Mouse (Mus musculus): ENCODE results near the gene Trim40.

Gene Trim40

DNA sequence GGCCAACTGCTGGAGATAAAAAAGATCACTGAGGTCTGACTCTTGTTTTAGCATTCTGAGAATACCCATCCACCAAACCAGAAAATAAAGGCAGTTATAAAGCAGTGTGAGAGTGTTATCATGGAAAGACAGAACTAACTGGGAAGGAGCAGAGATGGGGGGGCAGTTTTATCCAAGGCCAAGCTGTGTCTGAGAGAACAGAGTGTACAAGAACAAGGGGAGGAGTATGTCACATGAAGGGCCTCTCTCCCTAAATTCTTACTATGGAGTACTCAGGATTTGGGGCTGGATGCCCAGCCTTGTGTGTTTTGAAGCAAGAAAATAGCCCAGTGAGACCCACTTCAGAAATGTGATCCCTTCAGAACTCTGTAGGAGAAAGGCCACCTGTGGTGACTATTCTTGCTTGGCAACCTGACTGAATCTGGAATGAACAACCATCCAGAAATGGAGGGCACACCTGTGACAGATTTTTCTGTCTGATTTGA, 48.9 kb downstream of the Trim40 start:
- no peak for DNase-seq (ENCODE audit: low spot score in 2 of 2)

DNA sequence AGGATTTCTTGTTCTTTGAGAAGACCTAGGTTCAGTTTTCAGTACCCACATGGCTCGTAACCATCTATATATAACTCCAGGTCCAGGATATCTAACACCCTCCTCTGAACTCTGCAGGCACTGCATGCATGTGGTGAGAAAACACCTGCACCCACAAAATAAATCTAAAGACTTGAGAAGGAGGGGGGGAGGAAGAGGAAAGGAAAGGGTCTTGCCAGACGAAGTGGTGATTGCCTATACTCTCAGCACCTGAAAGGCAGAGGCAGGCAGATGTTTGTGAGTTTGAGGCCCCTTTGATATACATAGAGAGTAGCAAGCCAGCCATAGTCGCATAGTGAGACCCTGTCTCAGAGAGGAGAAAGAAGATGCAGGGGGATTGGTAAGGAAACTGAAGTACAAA, 50.0 kb downstream of the Trim40 start:
- DNase-seq (ENCODE audit: low spot score in 2 of 2) = no peak

DNA sequence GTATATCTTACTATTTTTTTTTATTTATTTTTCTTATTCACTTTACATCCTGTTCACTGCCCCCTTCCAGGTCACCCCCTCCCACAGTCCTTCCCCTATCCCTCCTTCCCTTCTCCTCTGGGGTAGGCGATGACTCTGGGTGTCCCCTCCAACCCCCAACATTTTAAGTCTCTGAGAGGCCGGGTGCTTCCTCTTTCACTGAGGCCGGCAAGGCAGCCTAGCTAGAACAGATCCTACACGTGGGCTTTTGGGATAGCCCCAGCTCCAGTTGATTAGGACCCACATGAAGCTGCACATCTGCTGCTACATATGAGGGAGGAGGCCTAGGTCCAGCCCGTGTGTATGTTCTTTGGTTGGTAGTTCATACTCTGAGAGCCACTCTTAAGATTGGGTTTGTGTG, 50.9 kb downstream of the Trim40 start:
- DNase-seq (ENCODE audit: low spot score in 2 of 2) = no peak

DNA sequence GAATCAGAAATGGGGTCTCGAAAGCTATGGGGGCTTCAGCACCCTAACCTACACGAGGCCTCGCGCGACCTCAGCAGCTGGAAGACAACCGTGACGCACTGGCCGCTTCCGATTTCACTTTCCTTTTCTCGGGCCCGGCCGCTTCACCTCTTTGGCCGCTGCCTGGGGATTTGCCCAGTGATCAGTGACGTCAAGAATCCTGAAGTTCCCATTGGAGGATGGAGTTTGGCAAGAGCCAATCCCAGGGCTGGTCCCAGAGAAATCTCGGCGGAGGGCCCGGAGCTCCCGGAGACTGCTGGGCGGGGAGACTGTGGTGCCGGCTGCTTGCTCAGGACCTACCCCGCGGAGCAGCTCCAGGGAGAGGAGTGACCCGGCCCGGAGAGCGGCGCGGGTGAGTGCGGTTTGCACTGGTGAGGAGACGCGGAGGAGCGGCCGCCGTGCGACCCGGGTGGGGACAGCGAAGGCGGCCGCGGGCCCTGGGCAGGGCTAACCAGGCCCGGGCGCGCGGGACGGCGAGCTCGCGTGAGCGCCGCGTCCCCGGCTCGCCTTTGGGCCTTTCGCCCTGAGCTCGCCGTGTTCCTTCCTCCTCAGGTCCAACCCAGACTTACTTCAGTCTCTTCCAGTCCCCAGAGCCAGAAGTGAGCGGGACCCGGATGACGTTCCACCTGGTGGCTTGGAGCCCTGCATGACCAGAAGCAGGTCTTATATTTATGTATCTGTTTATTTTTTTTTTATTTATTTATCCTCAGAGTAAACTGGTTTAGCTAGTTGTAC, 52.9 kb downstream of the Trim40 start, which contains the start of gene Trim26:
TSS of gene Trim26 (plus strand) at position 261 of the 774 bp plus-strand sequence.
- DNase-seq (ENCODE audit: low spot score in 2 of 2) = peak; percentile 89 to 98

DNA sequence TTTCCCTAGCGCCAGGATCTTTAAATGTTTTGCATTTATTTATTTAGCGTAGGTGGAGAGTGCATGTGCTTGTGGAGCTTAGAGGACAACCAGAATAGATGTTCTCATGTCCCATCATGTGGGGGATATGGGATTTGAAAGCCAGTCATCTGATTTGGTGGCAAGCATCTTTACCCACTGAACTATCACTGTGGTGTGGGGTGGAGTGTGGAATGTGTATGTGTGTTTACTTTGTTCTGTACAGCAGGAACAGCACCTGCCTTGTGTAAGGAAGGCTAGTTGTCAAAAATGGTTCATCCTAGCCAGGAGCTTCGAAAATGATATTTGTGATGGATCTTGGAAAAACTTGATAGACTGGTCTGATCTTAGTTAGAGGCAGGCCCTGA, 53.5 kb downstream of the Trim40 start:
- peak in 1 of 2 experiments; percentile 7 for DNase-seq (ENCODE audit: low spot score in 2 of 2)

DNA sequence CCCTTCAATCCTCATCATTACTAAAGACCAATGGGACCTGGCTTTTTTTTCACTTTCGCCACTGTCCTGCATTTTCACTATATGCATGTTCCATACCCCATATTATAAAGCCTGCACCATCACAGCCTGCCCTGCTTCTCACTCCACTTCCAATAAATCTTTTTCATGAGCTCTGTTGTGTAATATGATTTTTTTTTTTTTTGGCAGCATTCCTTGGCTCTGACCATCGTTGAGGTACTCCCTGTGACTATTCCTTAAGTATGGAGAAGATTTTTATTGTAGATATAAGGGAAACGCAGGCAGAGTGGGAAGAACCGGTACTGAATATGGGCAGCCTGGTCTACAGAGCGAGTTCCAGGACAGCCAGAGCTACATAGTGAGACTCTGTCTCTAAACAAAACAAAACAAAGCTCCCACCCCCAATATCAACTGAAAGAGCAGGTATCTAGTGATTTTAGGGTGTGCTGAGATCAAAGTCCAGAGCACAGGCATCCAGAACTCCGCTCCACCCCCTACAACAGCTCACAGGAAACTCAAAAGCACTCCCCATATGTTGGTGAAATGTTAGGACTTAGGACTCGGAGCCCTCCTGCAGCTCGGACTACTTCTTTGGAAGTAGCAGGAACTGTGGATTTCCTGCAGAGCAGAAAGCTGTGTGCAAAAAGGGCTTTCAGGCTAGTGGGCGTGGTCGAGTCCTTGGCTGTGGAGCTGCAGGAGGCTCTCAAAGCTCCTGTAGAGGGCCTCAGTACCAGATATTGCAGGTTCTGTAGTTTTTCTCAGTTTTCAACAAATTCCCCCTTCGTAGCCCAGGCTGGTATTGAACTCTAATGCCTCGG, 54.1 kb downstream of the Trim40 start:
- DNase-seq (ENCODE audit: low spot score in 2 of 2) = peak in 1 of 2 experiments; percentile 64

DNA sequence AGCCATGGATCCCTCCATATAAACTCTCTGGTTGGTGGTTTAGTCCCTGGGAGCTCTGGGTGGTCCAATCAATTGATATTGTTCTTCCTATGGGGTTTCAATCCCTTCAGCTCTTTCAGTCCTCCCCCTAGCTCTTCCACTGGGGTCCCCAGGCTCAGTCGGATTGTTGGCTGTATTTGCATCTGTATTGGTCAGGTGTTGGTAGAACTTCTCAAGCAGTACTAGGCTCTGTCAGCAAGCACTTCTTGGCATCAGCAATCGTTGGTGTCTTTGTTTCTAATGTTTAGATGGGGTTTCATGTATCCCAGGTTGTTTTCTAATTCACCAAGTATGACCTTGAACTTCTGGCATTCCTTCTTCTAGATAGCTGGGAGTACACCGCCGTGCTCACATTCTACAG, 57.2 kb downstream of the Trim40 start:
- no peak for DNase-seq (ENCODE audit: low spot score in 2 of 2)
